In genomic region chr1:119226996-119227395, GRCm38 (mm10) we compare ENCODE assay signal across 20 mouse cellular contexts.
DNase-seq lines count a peak whose midpoint lies in the region; TF ChIP-seq lines count a peak whose summit lies in the region.
"Had no signal": no experiment of that assay in that cellular context is flagged by ENCODE, and none has a peak within 500 bp of the region (broad histone marks: within the 10 kb centered on the region; RNA-seq: fewer than 3 reads in every experiment).

No protein-coding gene starts in this region.

- no peaks in the 10 kb centered on the region for H3K27me3 ChIP-seq in heart, adult 2 months (ENCODE audit: control insufficient read depth, insufficient read depth, low read length)
- H3K27me3 ChIP-seq: CH12.LX, Patski had no signal

- 59% methylated on average over 2 of the region's 2 CpGs for WGBS in heart, adult 2 months

- no peak overlapping the region for H3K9ac ChIP-seq in heart, adult 2 months (ENCODE audit: low read depth, low read length)

- no peaks in the 10 kb centered on the region for H3K36me3 ChIP-seq in heart, adult 2 months (ENCODE audit: control insufficient read depth, insufficient read depth, low read length)
- H3K36me3 ChIP-seq: G1E had no signal

- TF ChIP-seq POLR2A in heart, adult 2 months (IDR thresholded peaks at IDR 0.05; ENCODE audit: insufficient read depth, low read depth, low read length): no peak

- TF ChIP-seq EP300 in heart, adult 2 months (IDR thresholded peaks at IDR 0.05; ENCODE audit: insufficient read depth, low read depth, low read length): peak; percentile 75

- no peak overlapping the region for H3K4me3 ChIP-seq in heart, adult 2 months

- peak; percentile 92 for DNase-seq in heart, adult 11 months
- DNase-seq in heart, postnatal 36 days: no peak
- DNase-seq in heart, adult 18-20 months: peak; percentile 38 to 45
- no peak for DNase-seq in heart, postnatal 25 days (ENCODE audit: low spot score)
- peak in 1 of 2 experiments; percentile 26 for DNase-seq in heart, adult 2 months
- no peak for DNase-seq in heart, postnatal 4 days
- peak; percentile 10 to 28 for DNase-seq in heart, adult 9 months (ENCODE audit: low spot score in 2 of 2)
- DNase-seq in heart, postnatal 14 days: no peak
- DNase-seq: adrenal gland, adult 2 months; adrenal gland, adult 8-10 months; adrenal gland, postnatal 10 days; adrenal gland, postnatal 14 days; adrenal gland, postnatal 25 days; adrenal gland, postnatal 36 days; B cell, adult 2 months; cerebellum, adult 11 months; cerebellum, adult 11-12 months had no signal

- no peak overlapping the region for H3K27ac ChIP-seq in heart, adult 2 months

- H3K4me1 ChIP-seq in heart, adult 2 months (ENCODE audit: control insufficient read depth, insufficient read depth, low read length): peaks cover 3% of the 10 kb centered on the region; the same call in 1 of the 2 replicates

- intact Hi-C loops in heart, postnatal 36 days (cut with DNase I): no loop called here
- intact Hi-C loops in heart, postnatal 25 days (cut with DNase I): no loop called here
- intact Hi-C loops in heart, adult 2 months (cut with DNase I): no loop called here
- intact Hi-C loops in heart, postnatal 14 days (cut with DNase I): no loop called here

- TF ChIP-seq CTCF in heart, adult 2 months (IDR thresholded peaks at IDR 0.05): no peak

- H3K79me2 ChIP-seq in heart, adult 2 months (replicated peaks; ENCODE audit: control insufficient read depth, insufficient read depth, low read length): no peaks in the 10 kb centered on the region

Comparison
In these comparisons a context has a peak if more than half of its experiments do, and no peak if none do; other contexts are left out.
1. DNase-seq: peak in heart, adult 11 months (single experiment), heart, adult 18-20 months (2 of 2) and heart, adult 9 months (2 of 2); none in heart, postnatal 36 days (0 of 2), heart, postnatal 25 days (single experiment), heart, postnatal 4 days (single experiment) and heart, postnatal 14 days (0 of 2).